Mouse (Mus musculus) lung, embryonic 16.5 days (tissue): ENCODE results near the gene Tenm2. TPM values are rescaled to one million over a fixed set of nuclear protein-coding genes. Genes with fewer than 3 reads are reported as not detected.

Source experiments
- ATAC-seq: fragments of 200-750 bp; cut with Nextera tagmentation; 2 replicates; pipeline ENCODE4 v1.8.0; 2017; ENCODE audit warnings: low read depth, mild to moderate bottlenecking, moderate library complexity
- H3K27ac ChIP-seq: fragments of 300-500 bp; sonication (generic); 2 replicates; pipeline ENCODE4 v1.5.1; 2014; ENCODE audit warnings: mild to moderate bottlenecking, control low read depth, low read length
- H3K27me3 ChIP-seq: fragments of 300-500 bp; sonication (generic); 2 replicates; pipeline ENCODE4 v1.6.1; 2014; ENCODE audit warnings: low read depth, low read length, mixed read lengths; ENCODE audit not compliant: control insufficient read depth, insufficient read depth
- H3K36me3 ChIP-seq: fragments of 300-500 bp; sonication (generic); 2 replicates; pipeline ENCODE4 v1.6.1; 2014; ENCODE audit warnings: low read length; ENCODE audit not compliant: control insufficient read depth, insufficient read depth
- H3K4me1 ChIP-seq: fragments of 300-500 bp; sonication (generic); replicated peaks from 2 replicates; pipeline ENCODE4 v1.6.1; 2014; ENCODE audit warnings: low read length, mixed read lengths; ENCODE audit not compliant: control insufficient read depth, insufficient read depth
- H3K4me2 ChIP-seq: fragments of 300-500 bp; sonication (generic); 2 replicates; pipeline ENCODE4 v1.6.1; 2014; ENCODE audit warnings: low read depth, low read length, control low read depth
- H3K4me3 ChIP-seq: fragments of 300-500 bp; sonication (generic); 2 replicates; pipeline ENCODE4 v1.5.1; 2014; ENCODE audit warnings: mild to moderate bottlenecking, low read length, control low read depth
- H3K9ac ChIP-seq: fragments of 300-500 bp; sonication (generic); 2 replicates; pipeline ENCODE4 v1.6.1; 2014; ENCODE audit warnings: low read length, control low read depth
- H3K9me3 ChIP-seq: fragments of 300-500 bp; sonication (generic); 2 replicates; pipeline ENCODE4 v1.6.1; 2016; ENCODE audit warnings: low read length; ENCODE audit not compliant: control insufficient read depth
- WGBS: fragments of 180-500 bp; shearing (Covaris S2); extraction: QIAGEN DNeasy Blood & Tissue Kit; methylation state at CpG from one replicate; pipeline ENCODE4 v1.1.7; 2014; 5-methylcytosine and 5-hydroxymethylcytosine counted together
- polyA plus RNA-seq: library from polyadenylated mRNA; unstranded; fragments of >200 nt; fragmentation: Nextera tagmentation; extraction: Ambion mirVana; gene quantifications from 2 replicates; pipeline ENCODE4 v1.2.1, GENCODE M21; 2015

The Tenm2 gene
- polyA plus RNA-seq, result 0.24 and 0.25 TPM in 2 replicates

- no peaks in the 10 kb centered on the region for H3K36me3 ChIP-seq
- WGBS, result under 1% methylated on average over 59 of the region's 59 CpGs
- no peaks in the 10 kb centered on the region for H3K9me3 ChIP-seq
Measured at GRCm38 (mm10) chr11:37235914-37236600, at the start of gene Tenm2. Tenm2 (minus strand) TSS chr11:37235964.

GRCm38 (mm10) chr11:37285186-37285585 is 49.4 kb upstream of the Tenm2 start:
- H3K27me3 ChIP-seq, result no peaks in the 10 kb centered on the region
- H3K36me3 ChIP-seq, result no peaks in the 10 kb centered on the region
- no peaks in the 10 kb centered on the region for H3K9me3 ChIP-seq
- H3K4me2 ChIP-seq, result no peak overlapping the region
- H3K4me1 ChIP-seq, result no peaks in the 10 kb centered on the region
- 72% methylated on average over 2 of the region's 2 CpGs for WGBS
- H3K9ac ChIP-seq, result no peak overlapping the region
- H3K4me3 ChIP-seq, result no peak overlapping the region
- no peak for ATAC-seq
- no peak overlapping the region for H3K27ac ChIP-seq

More at GRCm38 (mm10) chr11:37235914-37236600, at the start of gene Tenm2:
- peak within 1 kb of the TSS; percentile 73 for H3K4me3 ChIP-seq
- H3K27me3 ChIP-seq, result peaks cover 9% of the 10 kb centered on the region
- H3K4me2 ChIP-seq, result peak within 1 kb of the TSS; percentile 90
- peak within 1 kb of the TSS; percentile 30; the same call in 1 of the 2 replicates for H3K27ac ChIP-seq
- peaks cover 6% of the 10 kb centered on the region for H3K4me1 ChIP-seq
- H3K9ac ChIP-seq, result peak within 1 kb of the TSS; percentile 72
- peak; percentile 93 for ATAC-seq

DNA sequence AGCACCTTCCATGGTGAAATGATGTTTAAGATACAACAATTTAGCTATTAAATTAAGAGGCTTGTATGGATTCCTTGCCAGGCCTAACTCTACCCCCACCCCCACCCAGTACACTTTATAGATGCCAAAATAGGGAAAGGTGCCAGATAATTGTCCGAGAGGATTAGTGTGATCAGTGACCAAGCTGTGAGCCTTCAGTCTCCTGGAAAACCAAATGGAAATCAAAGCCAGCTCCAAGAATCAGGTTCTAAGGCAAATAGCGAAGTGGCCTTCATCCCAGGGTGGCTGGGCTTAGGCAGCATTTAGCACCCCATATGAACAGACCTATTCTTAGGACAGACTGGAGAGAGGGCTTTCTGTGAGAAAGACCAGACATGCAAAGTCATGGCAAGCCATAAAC is 13.0 kb upstream of the Tenm2 start:
- H3K27me3 ChIP-seq, result no peaks in the 10 kb centered on the region
- no peaks in the 10 kb centered on the region for H3K9me3 ChIP-seq
- no peak for ATAC-seq
- no peak overlapping the region for H3K4me3 ChIP-seq
- WGBS, result 72% methylated on average over 2 of the region's 2 CpGs
- H3K9ac ChIP-seq, result no peak overlapping the region
- H3K27ac ChIP-seq, result no peak overlapping the region
- H3K4me2 ChIP-seq, result no peak overlapping the region
- no peaks in the 10 kb centered on the region for H3K4me1 ChIP-seq
- no peaks in the 10 kb centered on the region for H3K36me3 ChIP-seq

DNA sequence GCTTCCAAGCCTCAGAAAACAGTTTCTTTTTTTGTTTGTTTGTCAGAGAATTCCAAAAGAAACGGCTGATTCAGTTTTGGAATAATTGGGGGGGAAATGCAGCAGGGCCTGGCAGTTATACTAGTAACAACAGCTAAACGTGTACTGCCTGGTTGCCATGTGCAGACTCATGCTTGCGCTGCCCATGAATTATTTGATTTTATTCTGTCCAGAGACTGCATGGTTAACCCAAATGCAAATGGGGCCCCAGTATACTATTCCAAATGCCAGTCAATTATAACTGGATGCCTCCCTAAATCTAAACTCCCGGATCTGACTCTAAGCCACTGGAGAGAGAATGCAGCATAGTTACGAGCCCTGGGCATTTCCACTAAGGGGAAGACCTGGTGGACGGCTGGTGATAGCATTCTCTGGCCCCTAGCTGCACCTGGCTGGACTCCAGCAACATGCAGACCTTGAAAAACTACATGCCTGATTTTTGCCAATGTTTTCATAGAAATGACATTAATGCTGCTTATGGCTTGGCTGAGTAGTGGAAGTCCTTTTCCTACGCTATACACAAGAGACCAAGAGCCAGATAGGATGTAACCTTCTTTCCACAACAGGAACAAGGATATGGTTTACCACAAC is 1.4 kb upstream of the Tenm2 start:
- 38% methylated on average over 7 of the region's 7 CpGs for WGBS

GRCm38 (mm10) chr11:37236601-37237083 is 878 bp upstream of the Tenm2 start:
- under 1% methylated on average over 27 of the region's 31 CpGs for WGBS
- Histone ChIP-seq H3K27me3 (peaks cover 9% of the 10 kb centered on the region), H3K4me2 (peak overlapping the region; percentile 90), H3K9ac (peak overlapping the region; percentile 72), H3K4me3 (peak overlapping the region; percentile 73), H3K36me3 (no peaks in the 10 kb centered on the region), H3K4me1 (peaks cover 6% of the 10 kb centered on the region), H3K27ac (peak overlapping the region; percentile 30; the same call in 1 of the 2 replicates), H3K9me3 (no peaks in the 10 kb centered on the region)
- peak; percentile 89 for ATAC-seq

More for the DNA sequence above, 1.4 kb upstream of the Tenm2 start:
- H3K9ac ChIP-seq, result peak overlapping the region; percentile 72
- H3K27me3 ChIP-seq, result peaks cover 9% of the 10 kb centered on the region
- peak overlapping the region; percentile 90 for H3K4me2 ChIP-seq
- no peaks in the 10 kb centered on the region for H3K9me3 ChIP-seq
- H3K36me3 ChIP-seq, result no peaks in the 10 kb centered on the region
- peak overlapping the region; percentile 30; the same call in 1 of the 2 replicates for H3K27ac ChIP-seq
- H3K4me3 ChIP-seq, result peak overlapping the region; percentile 73
- peaks cover 6% of the 10 kb centered on the region for H3K4me1 ChIP-seq
- peak; percentile 11; the same call in 1 of the 2 replicates for ATAC-seq

GRCm38 (mm10) chr11:37235021-37235795 is 556 bp downstream of the Tenm2 start:
- Histone ChIP-seq H3K27ac (no peak overlapping the region), H3K4me1 (peaks cover 6% of the 10 kb centered on the region), H3K36me3 (no peaks in the 10 kb centered on the region), H3K9ac (peak overlapping the region; percentile 72), H3K9me3 (no peaks in the 10 kb centered on the region), H3K4me2 (peak overlapping the region; percentile 90), H3K4me3 (peak overlapping the region; percentile 73), H3K27me3 (peaks cover 9% of the 10 kb centered on the region)
- ATAC-seq, result no peak
- 7% methylated on average over 18 of the region's 18 CpGs for WGBS

DNA sequence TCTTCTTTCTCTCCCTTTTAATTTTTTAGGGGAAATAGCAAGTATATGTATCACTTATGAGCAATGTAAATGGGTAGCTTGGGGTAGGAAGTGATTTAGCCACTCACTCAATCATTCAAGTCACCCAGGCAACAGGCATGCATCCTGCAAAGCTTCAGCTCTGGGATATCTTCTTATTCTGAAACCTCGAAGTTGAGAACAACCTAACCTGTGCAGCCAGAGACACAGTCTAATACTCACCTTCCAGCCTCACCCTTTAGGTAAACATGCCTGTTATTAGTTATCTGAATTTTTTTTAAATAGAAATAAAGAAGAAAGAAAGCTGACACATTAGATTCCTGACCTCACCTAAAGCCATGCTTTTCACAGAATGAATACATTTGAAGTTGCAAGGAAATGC is 8.4 kb downstream of the Tenm2 start:
- H3K36me3 ChIP-seq, result no peaks in the 10 kb centered on the region
- no peaks in the 10 kb centered on the region for H3K27me3 ChIP-seq
- H3K9ac ChIP-seq, result no peak overlapping the region
- no peak overlapping the region for H3K4me3 ChIP-seq
- H3K27ac ChIP-seq, result no peak overlapping the region
- no peak for ATAC-seq
- H3K4me2 ChIP-seq, result no peak overlapping the region
- H3K9me3 ChIP-seq, result no peaks in the 10 kb centered on the region
- H3K4me1 ChIP-seq, result 0 out of 2 replicates have a peak, but pooled peaks cover 2% of the 10 kb centered on the region
- 48% methylated on average over 1 of the region's 1 CpGs for WGBS

DNA sequence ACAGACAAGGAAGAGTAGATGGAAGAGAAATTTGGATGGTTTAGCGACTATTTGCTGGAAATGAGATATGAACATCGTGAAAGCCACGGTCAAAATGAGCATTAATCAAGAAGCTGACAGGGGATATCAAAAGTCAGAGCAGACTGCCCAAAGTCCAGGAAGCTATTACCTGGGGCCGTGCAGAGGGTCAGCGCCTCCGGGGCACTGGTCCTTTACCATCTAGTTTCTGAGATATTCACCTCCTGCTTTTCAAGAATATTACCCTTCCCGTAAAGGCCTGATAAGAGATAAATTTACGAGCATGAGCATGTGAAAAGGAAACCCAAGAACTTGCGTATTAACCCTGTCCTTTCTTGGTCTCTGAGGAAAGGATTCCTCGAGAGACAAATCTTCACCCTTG is 8.8 kb downstream of the Tenm2 start:
- no peak for ATAC-seq
- 63% methylated on average over 10 of the region's 10 CpGs for WGBS
- Histone ChIP-seq H3K4me2 (no peak overlapping the region), H3K9me3 (no peaks in the 10 kb centered on the region), H3K4me1 (0 out of 2 replicates have a peak, but pooled peaks cover 2% of the 10 kb centered on the region), H3K4me3 (no peak overlapping the region), H3K9ac (no peak overlapping the region), H3K27me3 (no peaks in the 10 kb centered on the region), H3K36me3 (no peaks in the 10 kb centered on the region), H3K27ac (no peak overlapping the region)

GRCm38 (mm10) chr11:37222737-37223136 is 13.0 kb downstream of the Tenm2 start:
- H3K4me1 ChIP-seq, result 0 out of 2 replicates have a peak, but pooled peaks cover 2% of the 10 kb centered on the region
- ATAC-seq, result no peak
- H3K4me2 ChIP-seq, result no peak overlapping the region
- no peak overlapping the region for H3K4me3 ChIP-seq
- WGBS, result 52% methylated on average over 2 of the region's 2 CpGs
- H3K27me3 ChIP-seq, result no peaks in the 10 kb centered on the region
- H3K9me3 ChIP-seq, result no peaks in the 10 kb centered on the region
- no peak overlapping the region for H3K9ac ChIP-seq
- no peak overlapping the region for H3K27ac ChIP-seq
- no peaks in the 10 kb centered on the region for H3K36me3 ChIP-seq
